In the genomic region with DNA sequence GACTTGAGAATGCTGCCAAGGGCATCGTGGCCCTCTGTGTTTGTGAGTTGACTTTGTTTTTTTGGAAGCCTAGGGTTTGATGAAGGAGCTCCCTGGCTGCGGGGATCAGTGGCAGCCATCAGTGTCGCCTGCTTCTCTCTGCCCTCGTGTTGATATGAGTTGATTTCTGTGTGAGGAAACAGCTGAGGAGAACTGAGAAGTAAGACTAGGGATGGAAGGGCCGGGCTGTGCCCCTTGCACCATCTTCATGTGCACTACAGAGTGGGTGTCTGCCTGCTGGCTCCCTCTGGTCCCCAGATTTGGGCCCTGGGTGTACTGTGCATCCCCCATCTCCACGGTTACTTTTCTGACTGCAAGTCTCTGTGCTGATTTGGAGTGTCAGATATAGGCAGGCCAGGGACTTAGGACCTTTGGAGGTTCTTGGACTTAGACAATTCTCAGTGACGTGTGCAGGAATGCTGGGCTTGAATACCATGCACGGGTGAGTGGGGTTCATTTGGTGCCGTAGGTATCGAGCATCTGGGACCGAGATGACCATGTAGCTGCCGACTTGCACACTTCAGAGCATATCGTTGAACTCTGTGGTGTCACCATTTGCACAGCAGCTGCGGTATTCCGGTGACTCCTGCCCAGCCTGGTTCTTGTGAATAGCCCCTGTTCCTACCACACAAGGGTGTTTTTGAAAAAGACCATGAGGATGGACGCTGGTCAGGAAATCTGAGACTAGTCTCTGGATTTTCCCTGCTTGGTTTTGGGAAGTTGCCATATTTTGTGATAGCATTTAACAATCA, we compare ENCODE assay signal across 13 mouse cellular contexts. TPM values are rescaled to one million over a fixed set of nuclear protein-coding genes. Genes with fewer than 3 reads are reported as not detected.
DNase-seq lines count a peak whose midpoint lies in the region; ATAC-seq and TF ChIP-seq lines count a peak whose summit lies in the region.
"Had no signal": no experiment of that assay in that cellular context is flagged by ENCODE, and none has a peak within 500 bp of the region (broad histone marks: within the 10 kb centered on the region; RNA-seq: fewer than 3 reads in every experiment).

No protein-coding gene starts in this region.

- no peaks in the 10 kb centered on the region for H3K27me3 ChIP-seq in forebrain, embryonic 13.5 days
- H3K27me3 ChIP-seq in forebrain, postnatal 0 days (ENCODE audit: insufficient read depth, low read length) = no peaks in the 10 kb centered on the region
- H3K27me3 ChIP-seq in hindbrain, embryonic 13.5 days = no peaks in the 10 kb centered on the region
- H3K27me3 ChIP-seq in hindbrain, postnatal 0 days (ENCODE audit: insufficient read depth, low read length) = no peaks in the 10 kb centered on the region
- no peaks in the 10 kb centered on the region for H3K27me3 ChIP-seq in neural tube, embryonic 13.5 days

- peak overlapping the region; percentile 82 for H3K27ac ChIP-seq in forebrain, embryonic 13.5 days
- H3K27ac ChIP-seq in forebrain, postnatal 0 days (ENCODE audit: low read depth, low read length) = no peak overlapping the region
- peak overlapping the region; percentile 35; the same call in 1 of the 2 replicates for H3K27ac ChIP-seq in hindbrain, embryonic 13.5 days
- no peak overlapping the region for H3K27ac ChIP-seq in hindbrain, postnatal 0 days
- H3K27ac ChIP-seq in neural tube, embryonic 13.5 days (replicated peaks) = peak overlapping the region; percentile 23
- H3K27ac ChIP-seq: macrophage had no signal

- H3K36me3 ChIP-seq in forebrain, embryonic 13.5 days (ENCODE audit: poor library complexity, severe bottlenecking) = peaks cover 4% of the 10 kb centered on the region; the same call in 1 of the 2 replicates
- no peaks in the 10 kb centered on the region for H3K36me3 ChIP-seq in forebrain, postnatal 0 days (ENCODE audit: insufficient read depth)
- H3K36me3 ChIP-seq in hindbrain, embryonic 13.5 days = no peaks in the 10 kb centered on the region
- H3K36me3 ChIP-seq in hindbrain, postnatal 0 days (ENCODE audit: insufficient read depth, low read length) = no peaks in the 10 kb centered on the region
- no peaks in the 10 kb centered on the region for H3K36me3 ChIP-seq in neural tube, embryonic 13.5 days

- no peak for ATAC-seq in forebrain, embryonic 13.5 days
- ATAC-seq in forebrain, postnatal 0 days = no peak
- ATAC-seq in hindbrain, embryonic 13.5 days (ENCODE audit: low FRiP score) = no peak
- no peak for ATAC-seq in hindbrain, postnatal 0 days
- no peak for ATAC-seq in neural tube, embryonic 13.5 days (ENCODE audit: low read depth)

- H3K4me1 ChIP-seq in forebrain, embryonic 13.5 days = peaks cover 86% of the 10 kb centered on the region
- peaks cover 33% of the 10 kb centered on the region for H3K4me1 ChIP-seq in forebrain, postnatal 0 days (ENCODE audit: insufficient read depth)
- H3K4me1 ChIP-seq in hindbrain, embryonic 13.5 days (replicated peaks) = peaks cover 63% of the 10 kb centered on the region
- H3K4me1 ChIP-seq in hindbrain, postnatal 0 days (ENCODE audit: insufficient read depth, low read length) = peaks cover 18% of the 10 kb centered on the region
- H3K4me1 ChIP-seq in neural tube, embryonic 13.5 days (replicated peaks) = peaks cover 85% of the 10 kb centered on the region

- H3K4me3 ChIP-seq in forebrain, embryonic 13.5 days = no peak overlapping the region
- H3K4me3 ChIP-seq in forebrain, postnatal 0 days (ENCODE audit: low read depth, low read length) = no peak overlapping the region
- H3K4me3 ChIP-seq in hindbrain, embryonic 13.5 days = no peak overlapping the region
- no peak overlapping the region for H3K4me3 ChIP-seq in hindbrain, postnatal 0 days (ENCODE audit: low read length)
- no peak overlapping the region for H3K4me3 ChIP-seq in neural tube, embryonic 13.5 days

- H3K9ac ChIP-seq in forebrain, embryonic 13.5 days = no peak overlapping the region
- no peak overlapping the region for H3K9ac ChIP-seq in forebrain, postnatal 0 days
- H3K9ac ChIP-seq in hindbrain, embryonic 13.5 days = no peak overlapping the region
- H3K9ac ChIP-seq in hindbrain, postnatal 0 days (replicated peaks; ENCODE audit: low read length) = no peak overlapping the region
- no peak overlapping the region for H3K9ac ChIP-seq in neural tube, embryonic 13.5 days

- no peak for TF ChIP-seq CTCF in forebrain, postnatal 0 days (IDR thresholded peaks at IDR 0.05; ENCODE audit: low read depth)
- TF ChIP-seq CTCF in hindbrain, postnatal 0 days (IDR thresholded peaks at IDR 0.05; ENCODE audit: low read depth) = no peak

- no peak for DNase-seq in forebrain, postnatal 0 days
- DNase-seq in hindbrain, postnatal 0 days (ENCODE audit: low spot score) = no peak
- DNase-seq in neural tube, embryonic 10.5 days (ENCODE audit: extremely low spot score, low spot score) = no peak
- DNase-seq in spleen, postnatal 4 days (ENCODE audit: low spot score in 2 of 2) = no peak
- DNase-seq in right cerebral cortex, postnatal 25 days = no peak
- DNase-seq: cerebellum, adult 8-10 months; kidney, adult 8-10 months; liver; spleen, adult 18-20 months had no signal

- 87% methylated on average over 16 of the region's 16 CpGs for WGBS in forebrain, embryonic 13.5 days
- 74% methylated on average over 16 of the region's 16 CpGs for WGBS in forebrain, postnatal 0 days
- WGBS in hindbrain, embryonic 13.5 days = 86% methylated on average over 16 of the region's 16 CpGs
- 78% methylated on average over 16 of the region's 16 CpGs for WGBS in hindbrain, postnatal 0 days
- whole genome bisulfite sequencing in neural tube, embryonic 13.5 days = 88% methylated on average over 16 of the region's 16 CpGs

- no peak overlapping the region for H3K4me2 ChIP-seq in forebrain, embryonic 13.5 days
- H3K4me2 ChIP-seq in forebrain, postnatal 0 days (ENCODE audit: low read depth) = no peak overlapping the region
- H3K4me2 ChIP-seq in hindbrain, embryonic 13.5 days = no peak overlapping the region
- H3K4me2 ChIP-seq in hindbrain, postnatal 0 days (ENCODE audit: low read depth, low read length) = no peak overlapping the region
- no peak overlapping the region for H3K4me2 ChIP-seq in neural tube, embryonic 13.5 days

- H3K9me3 ChIP-seq in forebrain, embryonic 13.5 days (replicated peaks) = no peaks in the 10 kb centered on the region
- H3K9me3 ChIP-seq in forebrain, postnatal 0 days (ENCODE audit: low read length) = no peaks in the 10 kb centered on the region
- H3K9me3 ChIP-seq in hindbrain, embryonic 13.5 days = no peaks in the 10 kb centered on the region
- no peaks in the 10 kb centered on the region for H3K9me3 ChIP-seq in hindbrain, postnatal 0 days (ENCODE audit: low read length)
- no peaks in the 10 kb centered on the region for H3K9me3 ChIP-seq in neural tube, embryonic 13.5 days

RNA-seq across cellular contexts. Expression of gene Notch2, which starts 26.5 kb away (rescaled TPM):
- 18.6 and 19.9 TPM in 2 replicates for polyA plus RNA-seq in forebrain, embryonic 13.5 days (2015; fragmentation: Nextera tagmentation; extraction: Ambion mirVana)
- total RNA-seq in forebrain, postnatal 0 days (2014; rRNA removed) = 16.6 and 28.4 TPM in 2 replicates
- polyA plus RNA-seq in forebrain, postnatal 0 days (2015; fragmentation: Nextera tagmentation; extraction: Ambion mirVana) = 5.9 and 8.1 TPM in 2 replicates
- 11.1 and 12.0 TPM in 2 replicates for polyA plus RNA-seq in hindbrain, embryonic 13.5 days (2015; fragmentation: Nextera tagmentation; extraction: Ambion mirVana)
- 37.7 and 44.9 TPM in 2 replicates for total RNA-seq in hindbrain, postnatal 0 days (2014; rRNA removed)
- polyA plus RNA-seq in hindbrain, postnatal 0 days (2015; fragmentation: Nextera tagmentation; extraction: Ambion mirVana) = 9.5 and 9.9 TPM in 2 replicates
- 11.2 and 14.1 TPM in 2 replicates for polyA plus RNA-seq in neural tube, embryonic 13.5 days (2015; fragmentation: Nextera tagmentation; extraction: Ambion mirVana)

Comparison
In these comparisons a context has a peak if more than half of its experiments do, and no peak if none do; other contexts are left out.
1. H3K27ac ChIP-seq: peak in forebrain, embryonic 13.5 days (single experiment), hindbrain, embryonic 13.5 days (single experiment) and neural tube, embryonic 13.5 days (single experiment); none in forebrain, postnatal 0 days (single experiment) and hindbrain, postnatal 0 days (single experiment).